Mouse (Mus musculus) cerebellum, postnatal 14 days (tissue): ENCODE measurements at regions not wholly inside any gene's neighbourhood (a gene's known extent, or its start where the extent isn't known, plus 50 kb on each side); places are given as distances from the start of the nearest gene placed in this dataset.

Experiments used
- DNase-seq, 2 experiments: peaks; one replicate each; pipeline ENCODE4 v3.0.0; 2021; ENCODE audit warnings: mixed read lengths in 2 of 2

GRCm38 (mm10) chr2:160186106-160186505 lies 147.9 kb downstream of the Gm826 start:
- no peak for DNase-seq

GRCm38 (mm10) chr2:160170975-160171515 lies 162.9 kb downstream of the Gm826 start:
- peak; percentile 3 to 13 for DNase-seq

GRCm38 (mm10) chr2:160158599-160159261 lies 175.2 kb downstream of the Gm826 start:
- no peak for DNase-seq

- no peak for DNase-seq
Measured at GRCm38 (mm10) chr2:160153781-160154180, 180.2 kb downstream of the Gm826 start.

- no peak for DNase-seq
Measured at GRCm38 (mm10) chr2:160152101-160152500, 181.9 kb downstream of the Gm826 start.

- no peak for DNase-seq
Measured at GRCm38 (mm10) chr2:160148936-160149335, 185.0 kb downstream of the Gm826 start.

- DNase-seq, result peak; percentile 2 to 12
Measured at GRCm38 (mm10) chr2:160148516-160148915, 185.4 kb downstream of the Gm826 start.

GRCm38 (mm10) chr2:160148031-160148430 lies 185.9 kb downstream of the Gm826 start:
- no peak for DNase-seq

GRCm38 (mm10) chr2:160140166-160140740 lies 193.7 kb downstream of the Gm826 start:
- DNase-seq, result no peak

- no peak for DNase-seq
Measured at GRCm38 (mm10) chr2:160138091-160138490, 195.9 kb downstream of the Gm826 start.

- DNase-seq, result no peak
Measured at GRCm38 (mm10) chr2:160131797-160132196, 202.2 kb downstream of the Gm826 start.

GRCm38 (mm10) chr2:160131386-160131785 lies 202.6 kb downstream of the Gm826 start:
- no peak for DNase-seq

- no peak for DNase-seq
Measured at GRCm38 (mm10) chr2:160117148-160117547, 216.8 kb downstream of the Gm826 start.

GRCm38 (mm10) chr2:160111176-160111692 lies 222.7 kb downstream of the Gm826 start:
- no peak for DNase-seq

GRCm38 (mm10) chr2:160093078-160093477 lies 240.9 kb downstream of the Gm826 start:
- DNase-seq, result no peak

GRCm38 (mm10) chr2:160085999-160086398 lies 248.0 kb downstream of the Gm826 start:
- no peak for DNase-seq

GRCm38 (mm10) chr2:160083674-160084073 lies 250.3 kb downstream of the Gm826 start:
- DNase-seq, result no peak

GRCm38 (mm10) chr2:160082106-160082653 lies 251.8 kb downstream of the Gm826 start:
- DNase-seq, result peak in 1 of 2 experiments; percentile 5

GRCm38 (mm10) chr2:160075694-160076093 lies 258.3 kb downstream of the Gm826 start:
- no peak for DNase-seq

GRCm38 (mm10) chr2:160070441-160070840 lies 263.5 kb downstream of the Gm826 start:
- no peak for DNase-seq

- no peak for DNase-seq
Measured at GRCm38 (mm10) chr2:160068772-160069171, 265.2 kb downstream of the Gm826 start.

- no peak for DNase-seq
Measured at GRCm38 (mm10) chr2:160067904-160068303, 266.1 kb downstream of the Gm826 start.

GRCm38 (mm10) chr2:160066491-160067303 lies 267.3 kb downstream of the Gm826 start:
- DNase-seq, result peak; percentile 31 to 32
